Mouse (Mus musculus): ENCODE data around the gene Ubac2.

DNA sequence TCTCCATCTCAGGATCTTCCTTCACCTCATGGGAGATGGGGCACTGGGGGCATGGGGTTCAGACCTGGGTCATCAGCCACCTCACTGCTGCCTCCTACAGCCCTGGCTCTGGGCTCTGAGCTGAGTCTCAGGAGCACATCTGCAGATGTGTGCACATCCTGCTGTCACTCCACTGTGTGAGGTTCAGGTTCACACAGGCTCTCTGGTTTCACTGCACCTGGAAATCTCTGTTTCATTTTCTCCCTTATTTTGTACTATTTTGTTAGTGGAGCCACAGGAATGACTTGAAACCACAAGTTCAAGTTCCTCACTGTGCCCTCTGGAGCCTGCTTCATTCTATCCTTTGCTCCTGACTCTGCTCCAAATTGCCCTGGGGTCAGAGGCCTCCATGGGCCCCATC is 113.5 kb downstream of the Ubac2 start:
- TF ChIP-seq POLR2A (IDR thresholded peaks at IDR 0.05; ENCODE audit: low read depth, low read length) (no peak), CTCF (conservative IDR thresholded peaks at IDR 0.05 in 1 of 2, IDR thresholded peaks at IDR 0.05 in 1 of 2; ENCODE audit: low read depth in 2 of 2, low read length in 2 of 2) (peak in 1 of 2 experiments; percentile 29; a peak in 2 of 4 replicates), EP300 (IDR thresholded peaks at IDR 0.05; ENCODE audit: low read length) (no peak), GABPA (IDR thresholded peaks at IDR 0.05; ENCODE audit: insufficient replicate concordance, low read depth, low read length) (no peak)

All from CH12.LX (cell line).